Mouse (Mus musculus): ENCODE measurements around the gene Spata16. TPM values are rescaled to one million over a fixed set of nuclear protein-coding genes. Genes with fewer than 3 reads are reported as not detected.

The Spata16 gene
- polyA plus RNA-seq, 1 experiment: not detected

DNA sequence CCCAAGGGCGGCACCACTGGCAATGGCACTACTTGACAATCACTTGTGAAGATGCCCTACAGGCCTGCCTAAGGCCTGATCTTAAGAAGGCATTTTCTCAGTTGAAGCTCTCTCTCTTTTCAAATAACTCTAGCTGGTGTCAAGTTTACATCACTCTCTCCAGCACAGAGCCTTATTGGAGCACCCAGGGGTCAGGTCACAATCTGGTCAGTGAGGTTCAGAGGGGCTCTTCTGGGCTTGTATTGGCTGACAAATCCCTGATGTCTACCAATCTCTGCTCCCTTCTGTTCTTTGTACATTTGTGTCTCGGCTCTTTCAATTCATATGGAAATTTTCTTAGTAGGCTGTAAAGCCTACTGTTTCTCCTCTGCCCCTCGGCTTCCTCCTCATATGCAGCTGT, 390.5 kb downstream of the Spata16 start:
- Histone ChIP-seq H3K4me1 (ENCODE audit: control insufficient read depth, insufficient read depth, low read length) (no peaks in the 10 kb centered on the region), H3K4me3 (ENCODE audit: insufficient read depth, low read length) (no peak overlapping the region), H3K27ac (ENCODE audit: insufficient read depth, low read depth, low read length) (no peak overlapping the region)
- TF ChIP-seq CTCF (IDR thresholded peaks at IDR 0.05; ENCODE audit: low read depth, low read length) (no peak), POLR2A (IDR thresholded peaks at IDR 0.05; ENCODE audit: borderline replicate concordance, low read depth, low read length) (no peak)

GRCm38 (mm10) chr3:27028526-27028925, 391.1 kb downstream of the Spata16 start:
- TF ChIP-seq CTCF (IDR thresholded peaks at IDR 0.05; ENCODE audit: low read depth, low read length) (no peak), POLR2A (IDR thresholded peaks at IDR 0.05; ENCODE audit: borderline replicate concordance, low read depth, low read length) (no peak)
- no peak overlapping the region for H3K4me3 ChIP-seq (ENCODE audit: insufficient read depth, low read length)
- no peaks in the 10 kb centered on the region for H3K4me1 ChIP-seq (ENCODE audit: control insufficient read depth, insufficient read depth, low read length)
- no peak overlapping the region for H3K27ac ChIP-seq (ENCODE audit: insufficient read depth, low read depth, low read length)

DNA sequence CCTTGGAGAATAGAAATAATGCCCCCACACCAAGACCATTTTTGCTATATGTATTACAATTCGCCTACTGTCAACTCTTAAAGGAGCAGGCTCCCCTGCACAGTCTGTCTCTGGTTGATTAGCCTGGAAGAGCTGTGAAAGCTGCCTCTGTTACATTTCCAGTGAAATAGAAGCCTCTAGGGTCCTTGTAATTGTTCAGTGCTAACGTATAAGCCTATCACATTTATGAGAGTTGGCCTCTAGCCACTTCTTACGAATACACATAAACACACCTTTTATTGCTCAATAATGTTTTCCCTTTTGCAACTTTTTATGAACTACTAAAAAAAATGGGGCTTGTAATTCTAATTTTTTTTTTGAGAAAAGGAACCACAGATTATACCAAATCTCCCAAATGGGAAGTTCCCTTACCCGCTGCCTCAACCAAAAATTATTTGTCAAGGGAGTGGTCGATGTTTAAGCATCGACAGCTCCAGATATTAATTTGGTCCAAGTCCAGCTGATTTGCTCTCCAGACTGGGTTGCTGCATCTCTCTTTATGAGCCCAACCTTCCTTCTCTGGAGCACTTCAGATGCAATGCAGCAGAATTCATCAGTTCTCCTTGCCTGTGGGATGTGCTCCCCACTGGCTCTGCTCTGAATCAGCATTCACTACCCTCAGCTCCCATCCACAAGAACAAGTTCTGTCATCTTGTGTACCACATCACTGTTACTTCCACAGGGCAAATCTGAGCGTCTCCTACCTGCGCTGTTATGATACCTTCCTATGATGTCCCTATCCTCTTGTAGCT, 392.8 kb downstream of the Spata16 start:
- TF ChIP-seq CTCF (IDR thresholded peaks at IDR 0.05; ENCODE audit: low read depth, low read length) (no peak), POLR2A (IDR thresholded peaks at IDR 0.05; ENCODE audit: borderline replicate concordance, low read depth, low read length) (no peak)
- H3K4me1 ChIP-seq (ENCODE audit: control insufficient read depth, insufficient read depth, low read length): no peaks in the 10 kb centered on the region
- H3K4me3 ChIP-seq (ENCODE audit: insufficient read depth, low read length): no peak overlapping the region
- H3K27ac ChIP-seq (ENCODE audit: insufficient read depth, low read depth, low read length): no peak overlapping the region
